Mouse (Mus musculus) C2C12 (cell line): ENCODE measurements around the gene Psmb2. TPM values are rescaled to one million over a fixed set of nuclear protein-coding genes. Genes with fewer than 3 reads are reported as not detected.

Source experiments
- H3K27me3 ChIP-seq: one replicate; pipeline ENCODE4 v1.6.1; 2011; ENCODE audit not compliant: control insufficient read depth, insufficient read depth, insufficient read length
- H3K36me3 ChIP-seq: one replicate; pipeline ENCODE4 v1.6.1; 2011; ENCODE audit not compliant: control insufficient read depth, insufficient read depth
- H3K4me3 ChIP-seq: one replicate; pipeline ENCODE4 v1.5.1; 2011; ENCODE audit warnings: mild to moderate bottlenecking, control low read depth; ENCODE audit not compliant: poor library complexity, insufficient read depth, severe bottlenecking
- H3K79me2 ChIP-seq: one replicate; pipeline ENCODE4 v1.6.1; 2011; ENCODE audit not compliant: control insufficient read depth, insufficient read depth
- H3K79me3 ChIP-seq: one replicate; pipeline ENCODE4 v1.6.1; 2011; ENCODE audit warnings: low read depth, control low read depth
- H3ac ChIP-seq: one replicate; pipeline ENCODE3; 2011; ENCODE audit warnings: low read depth; ENCODE audit not compliant: control insufficient read depth, insufficient read length
- CEBPB ChIP-seq: IDR thresholded peaks from one replicate; pipeline ENCODE4 v1.6.1; 2011; ENCODE audit warnings: low read depth, mild to moderate bottlenecking, control low read depth, moderate library complexity
- CTCF ChIP-seq: IDR thresholded peaks from one replicate; pipeline ENCODE4 v1.5.1; 2011; ENCODE audit not compliant: control insufficient read depth, insufficient read depth, insufficient read length
- FOSL1 ChIP-seq: IDR thresholded peaks from one replicate; pipeline ENCODE4 v1.8.0; 2011; ENCODE audit warnings: mild to moderate bottlenecking, low read length; ENCODE audit not compliant: poor library complexity, insufficient read depth, severe bottlenecking
- MAX ChIP-seq: IDR thresholded peaks from one replicate; pipeline ENCODE4 v1.6.1; 2011; ENCODE audit warnings: mild to moderate bottlenecking, control low read depth
- MYOD1 ChIP-seq: IDR thresholded peaks from one replicate; pipeline ENCODE4 v1.6.1; 2011; ENCODE audit warnings: low read depth; ENCODE audit not compliant: control insufficient read depth, insufficient read length
- MYOG ChIP-seq: IDR thresholded peaks from one replicate; pipeline ENCODE4 v1.6.1; 2011; ENCODE audit not compliant: control insufficient read depth, insufficient read length; ENCODE audit errors: extremely low read depth
- USF1 ChIP-seq: IDR thresholded peaks from one replicate; pipeline ENCODE4 v1.6.1; 2011; ENCODE audit warnings: low read depth, mild to moderate bottlenecking, control low read depth, moderate library complexity
- polyA plus RNA-seq: library from polyadenylated mRNA; unstranded; fragments of >200 nt; fragmentation: generic; extraction: Trizol; gene quantifications from one replicate; pipeline ENCODE4 v1.2.1, GENCODE M21; 2012; ENCODE audit warnings: missing spikeins

The Psmb2 gene
- polyA plus RNA-seq, 1 experiment = 243 TPM

- TF ChIP-seq USF1 (no peak), CTCF (no peak), MAX (no peak), FOSL1 (no peak), CEBPB (no peak), MYOG (no peak), MYOD1 (no peak)
- H3K4me3 ChIP-seq = peak within 1 kb of the TSS; percentile 85
- peaks cover 69% of the 10 kb centered on the region for H3K79me2 ChIP-seq
- peaks cover 24% of the 10 kb centered on the region for H3K36me3 ChIP-seq
- peaks cover 19% of the 10 kb centered on the region for H3K79me3 ChIP-seq
- H3K27me3 ChIP-seq = no peaks in the 10 kb centered on the region
- peak within 1 kb of the TSS; percentile 95 for H3ac ChIP-seq
These were observed 76.1 kb downstream of the Psmb2 start, which contains the start of the genes Ncdn and AU040320 for GRCm38 (mm10) chr4:126753268-126754230. TSS of gene Ncdn (minus strand) at chr4:126753438. TSS of gene AU040320 (plus strand) at chr4:126753544.

- peaks cover 62% of the 10 kb centered on the region for H3K79me2 ChIP-seq
These were observed 76.8 kb downstream of the Psmb2 start for GRCm38 (mm10) chr4:126754231-126754611.

GRCm38 (mm10) chr4:126754736-126755374, 77.4 kb downstream of the Psmb2 start:
- peaks cover 56% of the 10 kb centered on the region for H3K79me2 ChIP-seq
- peak overlapping the region; percentile 85 for H3K4me3 ChIP-seq
- H3K79me3 ChIP-seq = peaks cover 17% of the 10 kb centered on the region
- peaks cover 13% of the 10 kb centered on the region for H3K36me3 ChIP-seq
- no peaks in the 10 kb centered on the region for H3K27me3 ChIP-seq
- H3ac ChIP-seq = no peak overlapping the region
- TF ChIP-seq CTCF (no peak), MYOD1 (no peak), MAX (no peak), MYOG (no peak), FOSL1 (no peak), CEBPB (no peak), USF1 (no peak)

More at GRCm38 (mm10) chr4:126754231-126754611, 76.8 kb downstream of the Psmb2 start:
- H3K27me3 ChIP-seq = no peaks in the 10 kb centered on the region
- peak overlapping the region; percentile 95 for H3ac ChIP-seq
- peak overlapping the region; percentile 85 for H3K4me3 ChIP-seq
- H3K79me3 ChIP-seq = peaks cover 17% of the 10 kb centered on the region
- TF ChIP-seq USF1 (no peak), MYOD1 (no peak), CEBPB (no peak), FOSL1 (no peak), MYOG (no peak)
- H3K36me3 ChIP-seq = peaks cover 18% of the 10 kb centered on the region

- Histone ChIP-seq H3K36me3 (peaks cover 23% of the 10 kb centered on the region), H3K79me2 (peaks cover 37% of the 10 kb centered on the region), H3K27me3 (no peaks in the 10 kb centered on the region), H3ac (no peak overlapping the region), H3K4me3 (no peak overlapping the region), H3K79me3 (peaks cover 13% of the 10 kb centered on the region)
- TF ChIP-seq CEBPB = no peak
These were observed 79.3 kb downstream of the Psmb2 start for GRCm38 (mm10) chr4:126756766-126757165.

GRCm38 (mm10) chr4:126758299-126758698, 80.9 kb downstream of the Psmb2 start:
- no peak overlapping the region for H3K4me3 ChIP-seq
- H3ac ChIP-seq = no peak overlapping the region
- peaks cover 30% of the 10 kb centered on the region for H3K79me2 ChIP-seq
- no peaks in the 10 kb centered on the region for H3K27me3 ChIP-seq
- peaks cover 5% of the 10 kb centered on the region for H3K79me3 ChIP-seq
- peaks cover 23% of the 10 kb centered on the region for H3K36me3 ChIP-seq
- TF ChIP-seq MYOD1 = no peak
- no peak for TF ChIP-seq FOSL1
- no peak for TF ChIP-seq MYOG
- no peak for TF ChIP-seq MAX
- no peak for TF ChIP-seq CEBPB
- no peak for TF ChIP-seq USF1
- no peak for TF ChIP-seq CTCF

Other genes starting within 250 kb of the Psmb2 start
- 5.2 TPM for gene Ago3, start 248.1 kb upstream of the Psmb2 start, polyA plus RNA-seq
- gene Ago1, start 209.0 kb upstream of the Psmb2 start, polyA plus RNA-seq = 9.2 TPM
- 0.01 TPM for gene Ago4, start 144.2 kb upstream of the Psmb2 start, polyA plus RNA-seq
- 11.4 TPM for gene Clspn, start 120.7 kb upstream of the Psmb2 start, polyA plus RNA-seq
- gene 5730409E04Rik, start 67.8 kb upstream of the Psmb2 start, polyA plus RNA-seq = 2.4 TPM
- gene Tfap2e, start 58.6 kb downstream of the Psmb2 start, polyA plus RNA-seq = not detected
- 42.4 TPM for gene Ncdn, start 75.8 kb downstream of the Psmb2 start, polyA plus RNA-seq
- 20.2 TPM for gene AU040320, start 75.9 kb downstream of the Psmb2 start, polyA plus RNA-seq